Mouse (Mus musculus): ENCODE data around the gene Ccdc170.
"Not testable (repeated sequence)": the region's sequence is repeated elsewhere in the genome, so short reads cannot be mapped to it uniquely, and the experiment has no call there.

Gene Ccdc170

DNA sequence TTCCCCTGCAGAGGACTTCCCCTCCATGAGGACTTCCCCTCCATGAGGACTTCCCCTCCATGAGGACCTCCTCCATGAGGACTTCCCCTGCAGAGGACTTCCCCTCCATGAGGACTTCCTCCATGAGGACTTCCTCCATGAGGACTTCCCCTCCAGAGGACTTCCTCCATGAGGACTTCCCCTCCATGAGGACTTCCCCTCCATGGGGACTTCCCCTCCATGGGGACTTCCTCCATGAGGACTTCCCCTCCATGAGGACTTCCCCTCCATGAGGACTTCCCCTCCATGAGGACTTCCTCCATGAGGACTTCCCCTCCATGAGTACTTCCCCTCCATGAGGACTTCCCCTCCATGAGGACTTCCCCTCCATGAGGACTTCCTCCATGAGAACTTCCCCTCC is 119.3 kb downstream of the Ccdc170 start:
- DNase-seq = not testable (repeated sequence)

DNA sequence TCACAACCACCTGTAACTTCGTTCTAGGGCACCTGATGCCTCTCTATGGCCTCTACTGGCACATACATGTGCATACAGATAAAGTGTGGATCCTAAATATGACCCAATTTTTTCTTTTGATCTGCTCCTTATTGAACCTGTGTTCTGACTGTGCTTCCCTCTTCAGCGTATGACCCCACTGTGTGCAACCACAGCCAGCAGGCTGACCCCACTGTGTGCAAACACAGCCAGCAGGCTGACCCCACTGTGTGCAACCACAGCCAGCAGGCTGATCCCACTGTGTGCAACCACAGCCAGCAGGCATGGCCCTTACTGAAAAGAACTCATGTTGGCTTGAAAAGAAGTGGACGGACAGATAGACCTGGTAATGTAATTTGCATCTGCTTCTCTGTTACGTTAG is 120.2 kb downstream of the Ccdc170 start:
- no peak for DNase-seq

DNA sequence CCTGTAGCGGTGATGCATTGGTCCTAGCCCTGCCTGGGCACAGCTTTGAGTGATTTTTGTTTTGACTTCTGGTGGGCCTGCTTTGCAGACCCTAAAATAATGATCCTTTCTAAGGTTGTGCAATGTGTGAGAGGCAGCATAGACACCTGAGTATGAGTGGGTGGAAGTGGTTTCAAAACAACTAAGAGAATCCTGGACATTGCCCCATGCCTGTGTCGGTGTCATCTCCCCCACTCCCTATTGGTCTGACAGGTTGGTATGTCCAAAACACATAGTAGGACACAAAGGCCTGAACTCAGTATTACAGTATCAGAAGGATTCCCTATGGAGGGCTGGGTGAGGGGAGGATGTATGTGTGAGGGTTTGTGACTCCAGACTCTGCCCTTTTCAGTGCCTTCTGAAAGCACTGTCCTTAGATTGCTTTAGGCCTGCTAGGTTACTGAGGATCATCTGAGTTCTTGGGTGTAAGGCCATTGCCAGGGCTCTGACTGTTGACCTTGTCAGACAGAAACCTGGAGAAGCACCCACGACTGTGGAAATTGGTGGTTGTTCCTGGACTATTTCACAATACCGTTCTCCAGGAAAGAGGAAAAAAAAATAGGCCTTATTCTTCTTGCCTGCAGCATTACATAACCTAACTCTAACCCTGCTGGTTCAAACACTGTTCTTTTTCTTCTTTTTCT is 122.4 kb downstream of the Ccdc170 start:
- DNase-seq = no peak

DNA sequence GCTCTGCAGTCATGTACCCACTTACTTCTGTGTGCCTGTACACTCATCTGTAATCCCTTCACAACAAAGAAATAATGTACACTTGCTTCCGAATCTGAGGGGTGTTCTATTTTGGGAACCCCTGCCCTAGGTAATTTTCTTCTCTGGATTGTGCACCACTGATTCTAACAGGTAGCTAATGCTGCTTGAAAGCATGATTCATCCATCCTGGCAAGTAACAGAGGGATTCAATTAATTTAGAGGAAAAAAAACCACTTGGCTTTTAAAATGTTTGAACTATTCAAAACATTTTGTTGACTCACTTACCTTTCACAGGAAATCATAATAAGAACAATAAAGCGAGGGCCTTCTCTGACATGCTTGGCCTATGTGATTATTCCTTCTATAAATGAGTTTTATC is 127.9 kb downstream of the Ccdc170 start:
- no peak for DNase-seq

DNA sequence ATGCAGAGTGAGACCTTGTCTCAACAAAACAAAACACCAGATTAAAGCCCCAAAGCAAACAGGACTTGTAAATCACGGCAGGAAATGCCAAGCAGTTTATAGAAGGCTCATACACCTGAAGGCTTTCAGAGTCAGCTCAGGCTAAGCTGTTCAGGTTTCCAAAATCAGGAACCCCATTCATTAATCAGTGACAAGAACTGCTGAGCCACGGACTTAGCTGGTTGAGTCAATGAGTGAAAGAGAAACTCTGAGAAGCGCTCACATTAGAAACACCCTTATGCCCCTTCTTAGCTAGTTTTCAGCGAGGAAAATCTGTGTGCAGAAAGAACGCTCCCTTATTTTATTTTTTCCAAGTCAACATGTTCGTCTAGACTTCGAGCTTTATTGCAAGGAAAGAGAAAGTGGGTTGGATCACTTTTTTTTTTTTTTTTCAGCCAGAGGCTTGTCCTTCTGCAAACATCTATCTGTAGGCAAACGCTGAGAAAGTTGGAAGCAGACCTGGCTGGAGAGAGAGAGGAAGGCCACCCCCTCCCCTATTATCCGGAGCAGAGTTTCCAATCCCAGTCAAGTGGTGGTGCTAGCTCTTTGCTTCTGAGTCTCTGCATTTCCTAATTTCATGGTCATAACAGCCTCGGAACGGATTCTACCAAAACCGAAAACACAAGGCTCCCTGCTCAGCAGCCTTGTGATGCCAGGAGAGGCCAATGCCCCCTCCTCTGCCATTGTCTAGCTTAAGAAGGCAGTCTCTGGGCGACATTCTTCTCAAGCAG is 129.3 kb downstream of the Ccdc170 start, which contains the start of gene Esr1:
Esr1 (plus strand) TSS at position 208 of the 770 bp plus-strand sequence.
- no peak for DNase-seq
